Mouse (Mus musculus) B cell, adult (primary cell): ENCODE data around the gene Cdk15. TPM values are rescaled to one million over a fixed set of nuclear protein-coding genes. Genes with fewer than 3 reads are reported as not detected.

Experiments
- total RNA-seq: library from RNA; stranded (reverse); gene quantifications from 4 replicates; pipeline ENCODE4 v1.2.4, GENCODE M21; 2023; ENCODE audit not compliant: inconsistent age

The Cdk15 gene
- not detected in 4 replicates for total RNA-seq

DNA sequence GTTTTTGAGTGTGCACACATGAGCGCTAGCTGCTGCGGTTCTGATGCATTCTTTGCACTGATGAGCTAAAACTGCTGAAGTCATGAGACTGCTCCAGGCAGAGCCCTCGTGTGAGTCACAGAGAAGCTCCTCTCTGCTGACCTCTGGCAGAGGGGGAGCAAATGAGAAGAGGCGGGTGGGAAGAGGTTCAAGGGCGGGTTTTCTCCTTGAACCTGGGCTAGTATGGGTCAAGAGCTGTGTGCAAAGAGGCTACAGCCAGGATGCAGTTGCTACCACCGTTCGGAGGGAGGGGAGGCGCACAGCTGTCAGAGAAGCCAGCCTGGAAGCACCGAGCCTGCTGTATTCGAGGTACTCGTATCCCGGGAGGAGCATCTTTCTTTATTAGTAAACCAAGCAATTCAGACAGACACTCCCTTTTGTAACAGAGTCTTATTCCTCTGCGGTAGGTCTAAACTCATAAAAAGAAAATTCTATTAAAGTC lies at the start of gene Cdk15:
TSS of gene Cdk15 (plus strand) at position 156 of the 481 bp plus-strand sequence.

DNA sequence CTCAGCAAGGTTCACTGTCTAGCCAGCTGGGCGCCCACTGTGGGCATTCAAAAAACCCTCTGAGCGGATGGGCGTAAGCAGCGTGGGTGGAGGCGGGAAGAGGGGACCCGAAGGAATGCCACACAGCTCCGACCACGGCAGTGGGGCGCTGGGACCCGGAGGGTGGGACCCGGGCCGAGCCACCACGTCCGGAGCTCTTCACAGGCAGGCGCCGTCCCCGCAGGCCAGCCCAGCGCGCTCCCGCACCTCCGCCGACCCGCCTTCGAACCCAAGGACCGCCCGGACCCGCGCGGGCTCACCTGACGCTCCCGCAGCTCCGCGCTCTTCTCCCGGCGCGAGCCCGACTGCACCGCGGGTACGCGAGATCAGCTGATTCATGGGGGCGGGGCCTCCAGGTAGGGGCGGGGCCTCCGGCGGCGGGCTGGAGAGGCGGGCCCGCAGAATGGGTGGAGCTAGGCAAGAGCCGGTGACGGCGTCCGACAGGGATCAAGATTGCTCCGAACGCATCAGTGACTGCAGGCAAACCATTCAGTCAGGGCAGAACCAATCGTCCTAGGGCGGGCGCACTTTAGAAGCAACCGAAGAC lies 19.8 kb upstream of the Cdk15 start, which contains the start of gene Als2:
TSS of gene Als2 (minus strand) at position 376 of the 586 bp plus-strand sequence.

Other genes starting within 250 kb of the Cdk15 start
- not detected in 4 replicates for gene C2cd6, start 162.0 kb upstream of the Cdk15 start, total RNA-seq
- gene Tmem237, start 136.5 kb upstream of the Cdk15 start, total RNA-seq, result 2.2 to 3.9 TPM (median 2.7 TPM) in 4 replicates
- 0.36 to 1.7 TPM (median 1.0 TPM) in 4 replicates for gene Mpp4, start 93.5 kb upstream of the Cdk15 start, total RNA-seq
- gene Als2, start 19.7 kb upstream of the Cdk15 start, total RNA-seq, result 16.7 to 22.6 TPM (median 19.5 TPM) in 4 replicates
- 0.16 to 0.32 TPM in 2 of 4 replicates, not detected in the others for gene Fzd7, start 225.5 kb downstream of the Cdk15 start, total RNA-seq